Mouse (Mus musculus): ENCODE measurements at regions not wholly inside any gene's neighbourhood (a gene's known extent, or its start where the extent isn't known, plus 50 kb on each side); places are given as distances from the start of the nearest gene placed in this dataset.

- Histone ChIP-seq H3K27ac (no peak overlapping the region), H3K4me3 (no peak overlapping the region)
- DNase-seq (ENCODE audit: low spot score in 2 of 2) = no peak
- TF ChIP-seq CTCF (conservative IDR thresholded peaks at IDR 0.05) = no peak
These were observed 248.4 kb downstream of the Barhl2 start for GRCm38 (mm10) chr5:106209543-106209942.

- no peak for TF ChIP-seq CTCF (conservative IDR thresholded peaks at IDR 0.05)
These were observed 250.3 kb downstream of the Barhl2 start for GRCm38 (mm10) chr5:106207706-106208105.

GRCm38 (mm10) chr5:106205724-106206123 is 252.2 kb downstream of the Barhl2 start:
- no peak for DNase-seq (ENCODE audit: low spot score in 2 of 2)
- Histone ChIP-seq H3K4me3 (no peak overlapping the region), H3K27ac (no peak overlapping the region)
- TF ChIP-seq CTCF (conservative IDR thresholded peaks at IDR 0.05) = no peak

More at GRCm38 (mm10) chr5:106207706-106208105, 250.3 kb downstream of the Barhl2 start:
- Histone ChIP-seq H3K27ac (no peak overlapping the region), H3K4me3 (no peak overlapping the region)
- no peak for DNase-seq (ENCODE audit: low spot score in 2 of 2)

- DNase-seq (ENCODE audit: low spot score in 2 of 2) = peak; percentile 32 to 58
- no peak for TF ChIP-seq CTCF (conservative IDR thresholded peaks at IDR 0.05)
- peak overlapping the region; percentile 79 for H3K27ac ChIP-seq
- peak overlapping the region; percentile 7 for H3K4me3 ChIP-seq
These were observed 257.3 kb downstream of the Barhl2 start for GRCm38 (mm10) chr5:106200631-106201030.

GRCm38 (mm10) chr5:106199061-106199460 is 258.9 kb downstream of the Barhl2 start:
- Histone ChIP-seq H3K4me3 (no peak overlapping the region), H3K27ac (no peak overlapping the region)
- DNase-seq (ENCODE audit: low spot score in 2 of 2) = no peak
- no peak for TF ChIP-seq CTCF (conservative IDR thresholded peaks at IDR 0.05)

GRCm38 (mm10) chr5:106191141-106191540 is 266.8 kb downstream of the Barhl2 start:
- no peak for DNase-seq (ENCODE audit: low spot score in 2 of 2)
- Histone ChIP-seq H3K27ac (no peak overlapping the region), H3K4me3 (no peak overlapping the region)
- no peak for TF ChIP-seq CTCF (conservative IDR thresholded peaks at IDR 0.05)

- no peak for DNase-seq (ENCODE audit: low spot score in 2 of 2)
- Histone ChIP-seq H3K27ac (no peak overlapping the region), H3K4me3 (no peak overlapping the region)
- no peak for TF ChIP-seq CTCF (conservative IDR thresholded peaks at IDR 0.05)
These were observed 276.2 kb downstream of the Barhl2 start for GRCm38 (mm10) chr5:106181726-106182125.

GRCm38 (mm10) chr5:106172162-106172561 is 285.8 kb downstream of the Barhl2 start:
- no peak for TF ChIP-seq CTCF (conservative IDR thresholded peaks at IDR 0.05)
- no peak overlapping the region for H3K4me3 ChIP-seq
- no peak overlapping the region for H3K27ac ChIP-seq
- no peak for DNase-seq (ENCODE audit: low spot score in 2 of 2)

- Histone ChIP-seq H3K27ac (no peak overlapping the region), H3K4me3 (no peak overlapping the region)
- TF ChIP-seq CTCF (conservative IDR thresholded peaks at IDR 0.05) = no peak
- DNase-seq (ENCODE audit: low spot score in 2 of 2) = no peak
These were observed 287.6 kb downstream of the Barhl2 start for GRCm38 (mm10) chr5:106170405-106170804.

GRCm38 (mm10) chr5:106167556-106167955 is 290.4 kb downstream of the Barhl2 start:
- Histone ChIP-seq H3K27ac (no peak overlapping the region), H3K4me3 (no peak overlapping the region)
- no peak for DNase-seq (ENCODE audit: low spot score in 2 of 2)

GRCm38 (mm10) chr5:106166266-106166665 is 289.9 kb downstream of the Zfp326 start:
- no peak overlapping the region for H3K27ac ChIP-seq
- no peak for TF ChIP-seq CTCF (conservative IDR thresholded peaks at IDR 0.05)
- DNase-seq (ENCODE audit: low spot score in 2 of 2) = no peak
- no peak overlapping the region for H3K4me3 ChIP-seq

More at GRCm38 (mm10) chr5:106167556-106167955, 290.4 kb downstream of the Barhl2 start:
- TF ChIP-seq CTCF (conservative IDR thresholded peaks at IDR 0.05) = no peak

- no peak overlapping the region for H3K27ac ChIP-seq
- TF ChIP-seq CTCF (conservative IDR thresholded peaks at IDR 0.05) = no peak
- DNase-seq (ENCODE audit: low spot score in 2 of 2) = no peak
- H3K4me3 ChIP-seq = no peak overlapping the region
These were observed 287.8 kb downstream of the Zfp326 start for GRCm38 (mm10) chr5:106164190-106164589.

GRCm38 (mm10) chr5:106162981-106163653 is 286.8 kb downstream of the Zfp326 start:
- no peak for DNase-seq (ENCODE audit: low spot score in 2 of 2)
- Histone ChIP-seq H3K4me3 (no peak overlapping the region), H3K27ac (no peak overlapping the region)
- TF ChIP-seq CTCF (conservative IDR thresholded peaks at IDR 0.05) = no peak

GRCm38 (mm10) chr5:106139109-106139508 is 262.7 kb downstream of the Zfp326 start:
- TF ChIP-seq CTCF (conservative IDR thresholded peaks at IDR 0.05) = no peak
- no peak for DNase-seq (ENCODE audit: low spot score in 2 of 2)

More at GRCm38 (mm10) chr5:106139109-106139508, 262.7 kb downstream of the Zfp326 start:
- Histone ChIP-seq H3K4me3 (no peak overlapping the region), H3K27ac (no peak overlapping the region)

All from layer of hippocampus, adult 2 months (tissue).